ENCODE assay signal across 7 mouse cellular contexts in genomic region chr10:77623639-77624400, GRCm38 (mm10). TPM values are rescaled to one million over a fixed set of nuclear protein-coding genes. Genes with fewer than 3 reads are reported as not detected.
DNase-seq lines count a peak whose midpoint lies in the region; ATAC-seq lines count a peak whose summit lies in the region.

No protein-coding gene starts in this region.

- peaks cover 29% of the 10 kb centered on the region for H3K4me1 ChIP-seq in lung, embryonic 16.5 days (replicated peaks; ENCODE audit: control insufficient read depth, insufficient read depth, low read length)
- H3K4me1 ChIP-seq in forebrain, embryonic 10.5 days, result peaks cover 34% of the 10 kb centered on the region
- peaks cover 23% of the 10 kb centered on the region for H3K4me1 ChIP-seq in limb, embryonic 13.5 days
- H3K4me1 ChIP-seq in stomach, embryonic 15.5 days, result peaks cover 29% of the 10 kb centered on the region

- peaks cover 2% of the 10 kb centered on the region; the same call in 1 of the 2 replicates for H3K36me3 ChIP-seq in lung, embryonic 16.5 days (ENCODE audit: control insufficient read depth, insufficient read depth, low read length)
- H3K36me3 ChIP-seq in forebrain, embryonic 10.5 days (replicated peaks), result peaks cover 49% of the 10 kb centered on the region
- peaks cover 16% of the 10 kb centered on the region; the same call in 1 of the 2 replicates for H3K36me3 ChIP-seq in limb, embryonic 13.5 days
- no peaks in the 10 kb centered on the region for H3K36me3 ChIP-seq in stomach, embryonic 15.5 days

- H3K9ac ChIP-seq in lung, embryonic 16.5 days (ENCODE audit: low read length), result peak overlapping the region; percentile 45
- H3K9ac ChIP-seq in limb, embryonic 13.5 days, result peak overlapping the region; percentile 98; the same call in 1 of the 2 replicates
- H3K9ac ChIP-seq in stomach, embryonic 15.5 days, result no peak overlapping the region

- no peaks in the 10 kb centered on the region for H3K9me3 ChIP-seq in lung, embryonic 16.5 days (ENCODE audit: control insufficient read depth, low read length)
- H3K9me3 ChIP-seq in forebrain, embryonic 10.5 days, result no peaks in the 10 kb centered on the region
- H3K9me3 ChIP-seq in limb, embryonic 13.5 days, result no peaks in the 10 kb centered on the region
- no peaks in the 10 kb centered on the region for H3K9me3 ChIP-seq in stomach, embryonic 15.5 days

- H3K27me3 ChIP-seq in lung, embryonic 16.5 days (ENCODE audit: control insufficient read depth, insufficient read depth, low read depth, low read length), result no peaks in the 10 kb centered on the region
- H3K27me3 ChIP-seq in forebrain, embryonic 10.5 days (ENCODE audit: poor library complexity, severe bottlenecking), result no peaks in the 10 kb centered on the region
- no peaks in the 10 kb centered on the region for H3K27me3 ChIP-seq in limb, embryonic 13.5 days
- H3K27me3 ChIP-seq in stomach, embryonic 15.5 days (replicated peaks), result no peaks in the 10 kb centered on the region

- H3K4me2 ChIP-seq in lung, embryonic 16.5 days (ENCODE audit: low read depth, low read length), result peak overlapping the region; percentile 71
- H3K4me2 ChIP-seq in limb, embryonic 13.5 days (replicated peaks), result peak overlapping the region; percentile 78
- H3K4me2 ChIP-seq in stomach, embryonic 15.5 days, result peak overlapping the region; percentile 70

- H3K4me3 ChIP-seq in lung, embryonic 16.5 days (ENCODE audit: low read length), result peak overlapping the region; percentile 65
- H3K4me3 ChIP-seq in forebrain, embryonic 10.5 days, result peak overlapping the region; percentile 100
- peak overlapping the region; percentile 99 for H3K4me3 ChIP-seq in limb, embryonic 13.5 days
- peak overlapping the region; percentile 76 for H3K4me3 ChIP-seq in stomach, embryonic 15.5 days (replicated peaks)

- ATAC-seq in lung, embryonic 16.5 days (ENCODE audit: low read depth), result no peak
- no peak for ATAC-seq in limb, embryonic 13.5 days (ENCODE audit: low FRiP score, low read depth)
- ATAC-seq in stomach, embryonic 15.5 days (ENCODE audit: insufficient read depth, low FRiP score, low read depth), result no peak

- H3K27ac ChIP-seq in lung, embryonic 16.5 days (ENCODE audit: low read length), result peak overlapping the region; percentile 41
- no peak overlapping the region for H3K27ac ChIP-seq in forebrain, embryonic 10.5 days
- 0 out of 2 replicates have a peak overlapping the region, but pooled peaks have one; percentile 80 for H3K27ac ChIP-seq in limb, embryonic 13.5 days
- H3K27ac ChIP-seq in stomach, embryonic 15.5 days, result peak overlapping the region; percentile 89

- WGBS in lung, embryonic 16.5 days, result 82% methylated on average over 10 of the region's 10 CpGs
- 94% methylated on average over 10 of the region's 10 CpGs for WGBS in forebrain, embryonic 10.5 days
- WGBS in limb, embryonic 13.5 days, result 88% methylated on average over 10 of the region's 10 CpGs
- 87% methylated on average over 10 of the region's 10 CpGs for WGBS in stomach, embryonic 15.5 days

- no peak for DNase-seq in lung, postnatal 10 days
- DNase-seq in forebrain, embryonic 10.5 days (ENCODE audit: extremely low spot score, low spot score), result no peak
- DNase-seq in right cerebral cortex, postnatal 10 days (ENCODE audit: low spot score in 2 of 2), result no peak
- DNase-seq in frontal cortex, postnatal 10 days (ENCODE audit: low spot score in 2 of 2), result no peak

RNA-seq across cellular contexts. Expression of gene Ube2g2, which starts 1.7 kb away (rescaled TPM):
- polyA plus RNA-seq in lung, embryonic 16.5 days (2015; fragmentation: Nextera tagmentation; extraction: Ambion mirVana), result 66.6 and 69.5 TPM in 2 replicates
- polyA plus RNA-seq in forebrain, embryonic 10.5 days (2016; fragmentation: Nextera tagmentation; extraction: Ambion mirVana), result 102 and 104 TPM in 2 replicates
- 89.3 and 96.0 TPM in 2 replicates for polyA plus RNA-seq in limb, embryonic 13.5 days (2015; fragmentation: Nextera tagmentation; extraction: Ambion mirVana)
- polyA plus RNA-seq in stomach, embryonic 15.5 days (2015; fragmentation: Nextera tagmentation; extraction: Ambion mirVana), result 70.7 and 73.3 TPM in 2 replicates

RNA-seq across cellular contexts. Expression of gene Gm49325, which starts 17.8 kb away (rescaled TPM):
- polyA plus RNA-seq in lung, embryonic 16.5 days (2015; fragmentation: Nextera tagmentation; extraction: Ambion mirVana), result 2.0 and 2.4 TPM in 2 replicates
- 3.1 and 3.4 TPM in 2 replicates for polyA plus RNA-seq in forebrain, embryonic 10.5 days (2016; fragmentation: Nextera tagmentation; extraction: Ambion mirVana)
- 3.9 TPM in 1 of 2 replicates, not detected in the other for polyA plus RNA-seq in limb, embryonic 13.5 days (2015; fragmentation: Nextera tagmentation; extraction: Ambion mirVana)
- polyA plus RNA-seq in stomach, embryonic 15.5 days (2015; fragmentation: Nextera tagmentation; extraction: Ambion mirVana), result 4.8 TPM in 1 of 2 replicates, not detected in the other

RNA-seq across cellular contexts. Expression of gene Sumo3, which starts 17.9 kb away (rescaled TPM):
- 344 and 348 TPM in 2 replicates for polyA plus RNA-seq in lung, embryonic 16.5 days (2015; fragmentation: Nextera tagmentation; extraction: Ambion mirVana)
- 439 and 448 TPM in 2 replicates for polyA plus RNA-seq in forebrain, embryonic 10.5 days (2016; fragmentation: Nextera tagmentation; extraction: Ambion mirVana)
- 389 and 422 TPM in 2 replicates for polyA plus RNA-seq in limb, embryonic 13.5 days (2015; fragmentation: Nextera tagmentation; extraction: Ambion mirVana)
- 324 and 334 TPM in 2 replicates for polyA plus RNA-seq in stomach, embryonic 15.5 days (2015; fragmentation: Nextera tagmentation; extraction: Ambion mirVana)

RNA-seq across cellular contexts. Expression of gene Pttg1ip, which starts 42.3 kb away (rescaled TPM):
- polyA plus RNA-seq in lung, embryonic 16.5 days (2015; fragmentation: Nextera tagmentation; extraction: Ambion mirVana), result 127 and 138 TPM in 2 replicates
- 62.0 and 64.5 TPM in 2 replicates for polyA plus RNA-seq in forebrain, embryonic 10.5 days (2016; fragmentation: Nextera tagmentation; extraction: Ambion mirVana)
- polyA plus RNA-seq in limb, embryonic 13.5 days (2015; fragmentation: Nextera tagmentation; extraction: Ambion mirVana), result 122 and 124 TPM in 2 replicates
- 174 and 178 TPM in 2 replicates for polyA plus RNA-seq in stomach, embryonic 15.5 days (2015; fragmentation: Nextera tagmentation; extraction: Ambion mirVana)
